Mouse (Mus musculus) megakaryocyte-erythroid progenitor cell, adult 5-6 weeks (primary cell): Measurements from ENCODE around the gene Tead2. TPM values are rescaled to one million over a fixed set of nuclear protein-coding genes. Genes with fewer than 3 reads are reported as not detected.
"Not testable (repeated sequence)": the region's sequence is repeated elsewhere in the genome, so short reads cannot be mapped to it uniquely, and the experiment has no call there.

Experiments used
- ATAC-seq: replicated peaks from 2 replicates; pipeline ENCODE4 v1.8.0; 2016; ENCODE audit warnings: mild to moderate bottlenecking, inconsistent platforms; ENCODE audit not compliant: severe bottlenecking, poor library complexity, low FRiP score, low TSS enrichment
- total RNA-seq, 2 experiments: library from RNA; stranded (forward) in 1 of 2; stranded (reverse) in 1 of 2; fragments of 200-1000, 215-1000 nt in 1 of 2; fragments of >200 nt in 1 of 2; fragmentation: Nextera tagmentation in 1 of 2; gene quantifications; 2 replicates each; pipeline ENCODE4 v1.2.3; 2014 to 2017

The Tead2 gene
- total RNA-seq (2014; fragmentation: Nextera tagmentation) (not detected in 2 replicates), total RNA-seq (2017) (not detected in 2 replicates)

DNA sequence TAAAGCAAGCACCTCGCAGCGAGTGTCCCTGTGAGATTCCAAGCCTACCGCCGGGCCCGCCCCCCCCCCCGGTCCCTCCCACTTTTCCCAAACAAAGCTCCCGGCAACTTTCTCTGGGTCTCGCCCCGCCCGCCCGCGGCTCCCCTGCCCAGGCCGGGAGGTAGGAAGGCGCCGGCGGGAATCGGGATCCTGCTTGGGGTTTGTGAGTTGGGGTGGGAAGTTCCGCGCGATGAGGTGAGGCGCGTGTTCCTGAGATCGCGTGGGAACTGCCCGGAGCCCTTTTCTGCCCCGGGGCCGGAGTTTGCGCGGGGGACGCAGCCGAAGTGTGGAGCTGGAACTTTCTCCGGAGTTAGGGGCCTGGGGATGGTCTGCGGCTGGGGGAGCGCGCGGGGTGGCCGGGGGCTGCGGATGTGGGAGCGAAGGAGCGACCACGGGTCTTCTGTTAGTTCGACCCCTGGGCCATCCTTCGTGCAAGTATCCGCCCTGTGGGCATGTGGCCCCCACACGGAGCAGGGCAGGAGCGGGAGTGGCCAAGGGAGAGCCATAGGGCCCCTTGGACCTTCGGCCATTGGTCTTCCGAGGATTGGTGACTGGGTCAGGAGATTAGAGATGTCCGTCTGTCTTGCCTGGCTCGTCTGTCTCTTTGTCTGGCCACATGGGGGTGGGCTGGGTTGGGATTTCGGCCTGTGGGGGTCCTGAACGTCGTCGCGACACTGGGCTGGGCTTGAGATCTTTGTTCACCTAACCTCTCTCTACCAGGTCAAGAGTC is at the start of gene Tead2:
Gene Tead2, plus strand, starts transcription at position 81 of the 769 bp plus-strand sequence.
- ATAC-seq = no peak

DNA sequence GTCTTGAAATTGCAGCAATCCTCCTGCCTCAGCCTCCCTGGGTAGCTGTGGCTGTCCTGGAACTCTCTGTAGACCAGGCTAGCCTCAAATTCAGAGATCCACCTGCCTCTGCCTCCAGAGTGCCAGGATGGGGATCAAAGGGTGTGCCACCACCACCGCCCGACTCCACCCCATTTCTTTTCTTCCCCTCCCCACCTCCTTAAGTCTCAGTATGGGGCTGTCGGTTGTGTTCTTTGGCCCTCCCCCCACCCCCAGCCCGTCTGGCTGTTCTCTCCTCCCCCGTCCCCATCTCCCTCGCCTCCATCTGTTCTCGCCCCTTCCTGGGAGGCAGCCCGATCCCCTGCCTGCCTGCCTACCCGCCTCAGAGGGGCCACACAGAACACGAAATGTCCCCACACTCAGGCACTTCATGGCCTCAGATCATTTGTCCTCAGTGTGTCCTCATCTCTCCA is 48.6 kb upstream of the Tead2 start:
- ATAC-seq = no peak

DNA sequence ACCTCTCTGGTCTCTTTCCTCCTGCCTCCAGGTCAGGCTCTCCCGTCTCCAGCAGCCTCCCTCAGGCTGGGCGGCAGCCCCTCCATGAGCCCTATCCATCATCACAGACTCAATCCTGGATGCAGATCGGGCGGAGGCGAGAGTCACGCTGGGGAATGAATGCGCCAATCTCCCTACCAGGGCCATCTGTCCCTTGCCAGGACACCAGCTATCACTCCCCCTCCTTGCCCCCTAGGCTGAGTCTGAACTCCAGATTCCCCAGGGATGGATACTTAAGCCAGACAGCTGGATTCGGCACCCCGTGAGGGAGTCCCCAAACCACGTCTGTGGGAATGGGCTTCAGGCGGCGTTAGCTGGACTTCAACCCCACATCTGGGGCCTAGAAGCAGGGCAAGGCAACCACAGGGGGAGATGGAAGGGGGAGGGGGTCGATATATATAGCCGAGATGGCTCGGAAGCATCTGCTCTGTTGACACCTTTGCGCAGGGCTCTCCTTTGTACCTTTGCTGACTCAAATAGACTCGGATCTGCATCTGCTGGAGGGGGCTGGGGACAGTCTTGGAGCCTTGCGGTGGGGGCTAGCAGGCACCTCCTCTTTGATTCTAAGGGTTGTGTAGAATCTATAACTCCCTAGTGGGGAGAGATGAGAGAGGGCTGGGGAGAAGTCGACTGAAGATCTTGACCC is 47.6 kb upstream of the Tead2 start:
- ATAC-seq = no peak

DNA sequence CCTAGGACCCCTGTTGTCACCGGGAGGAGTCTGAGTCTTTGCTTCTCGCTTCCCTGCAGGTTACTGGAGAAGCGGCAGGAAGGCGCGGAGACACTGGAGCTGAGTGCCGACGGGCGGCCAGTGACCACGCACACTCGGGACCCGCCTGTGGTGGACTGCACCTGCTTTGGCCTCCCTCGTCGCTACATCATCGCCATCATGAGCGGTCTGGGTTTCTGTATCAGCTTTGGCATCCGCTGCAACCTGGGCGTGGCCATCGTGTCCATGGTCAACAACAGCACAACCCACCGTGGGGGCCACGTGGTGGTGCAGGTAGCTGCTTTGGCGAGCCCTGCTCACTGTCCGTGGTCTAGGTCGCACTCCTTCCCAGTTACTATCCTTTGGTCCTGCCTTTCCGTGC is 46.9 kb upstream of the Tead2 start:
- ATAC-seq = no peak

GRCm38 (mm10) chr7:45169495-45169894 is 46.1 kb upstream of the Tead2 start:
- ATAC-seq = no peak

DNA sequence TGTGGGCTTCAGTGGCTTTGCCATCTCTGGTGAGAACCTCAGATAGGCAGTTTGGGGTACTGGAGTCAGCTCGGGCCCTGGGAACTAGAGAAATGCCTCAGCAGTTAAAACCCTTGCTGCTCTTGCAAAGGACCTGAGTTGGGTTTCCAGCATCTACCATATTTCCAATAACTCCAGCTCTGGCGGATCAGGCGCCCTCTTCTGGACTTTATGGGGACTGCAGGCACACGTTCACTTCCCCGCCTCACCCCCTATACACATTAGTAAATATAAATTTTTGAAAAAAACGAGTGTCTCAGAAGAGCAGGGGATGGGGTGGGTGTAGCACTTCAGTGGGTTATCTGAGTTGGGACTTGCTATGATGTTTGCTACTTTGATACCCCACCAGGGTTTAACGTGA is 42.6 kb upstream of the Tead2 start:
- ATAC-seq = peak; percentile 10; the same call in 1 of the 2 replicates

DNA sequence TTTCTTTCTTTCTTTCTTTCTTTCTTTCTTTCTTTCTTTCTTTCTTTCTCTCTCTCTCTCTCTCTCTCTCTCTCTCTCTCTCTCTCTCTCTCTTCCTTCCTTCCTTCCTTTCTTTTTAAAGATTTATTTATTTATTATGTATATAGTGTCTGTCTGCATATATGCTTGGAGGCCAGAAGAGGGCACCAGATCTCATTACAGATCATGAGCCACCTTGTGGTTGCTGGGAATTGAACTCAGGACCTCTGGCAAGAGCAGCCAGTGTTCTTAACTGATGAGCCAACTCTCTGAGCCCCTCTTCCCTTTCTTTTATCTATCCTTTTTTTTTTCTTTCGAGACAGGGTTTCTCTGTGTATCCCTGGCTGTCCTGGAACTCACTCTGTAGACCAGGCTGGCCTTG is 41.8 kb upstream of the Tead2 start:
- ATAC-seq = not testable (repeated sequence)

DNA sequence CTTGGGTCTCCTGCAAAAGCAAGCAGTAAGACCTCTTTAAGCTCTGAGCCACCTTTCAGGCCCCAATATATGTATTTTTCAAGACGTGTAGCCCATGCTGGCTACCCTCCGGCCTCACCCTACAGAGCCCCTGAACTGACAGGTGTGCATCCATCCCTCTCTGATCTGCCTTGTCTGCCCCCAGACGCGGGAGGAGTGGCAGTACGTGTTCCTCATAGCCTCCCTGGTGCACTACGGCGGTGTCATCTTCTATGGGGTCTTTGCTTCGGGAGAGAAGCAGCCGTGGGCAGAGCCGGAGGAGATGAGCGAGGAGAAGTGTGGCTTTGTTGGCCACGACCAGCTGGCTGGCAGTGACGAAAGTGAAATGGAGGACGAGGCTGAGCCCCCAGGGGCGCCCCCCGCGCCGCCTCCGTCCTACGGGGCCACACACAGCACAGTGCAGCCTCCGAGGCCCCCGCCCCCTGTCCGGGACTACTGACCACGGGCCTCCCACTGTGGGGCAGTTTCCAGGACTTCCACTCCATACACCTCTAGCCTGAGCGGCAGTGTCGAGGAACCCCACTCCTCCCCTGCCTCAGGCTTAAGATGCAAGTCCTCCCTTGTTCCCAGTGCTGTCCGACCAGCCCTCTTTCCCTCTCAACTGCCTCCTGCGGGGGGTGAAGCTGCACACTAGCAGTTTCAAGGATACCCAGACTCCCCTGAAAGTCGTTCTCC is 40.8 kb upstream of the Tead2 start:
- ATAC-seq = no peak

- ATAC-seq = no peak
Measured at GRCm38 (mm10) chr7:45175398-45175797, 40.2 kb upstream of the Tead2 start.

DNA sequence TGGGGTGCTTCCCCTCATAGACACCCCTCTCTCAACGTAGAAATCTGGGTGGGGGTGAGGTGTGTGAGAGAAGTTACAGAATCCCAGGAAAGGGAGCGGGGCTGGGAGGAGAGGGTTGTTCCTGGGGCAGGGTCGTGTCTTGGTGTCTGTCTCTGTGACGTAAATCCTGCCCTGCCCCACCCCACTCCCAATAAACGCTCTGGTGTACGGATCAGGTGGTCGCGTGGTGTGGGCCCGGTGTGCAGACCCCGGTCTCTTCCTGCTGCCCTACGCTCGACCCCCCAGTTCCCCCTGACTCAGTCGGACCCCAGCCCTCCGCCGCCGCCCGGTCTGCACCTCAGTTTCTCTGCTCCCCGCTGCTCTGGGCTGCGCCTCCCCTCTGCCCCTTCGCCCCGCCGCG is 39.6 kb upstream of the Tead2 start:
- no peak for ATAC-seq

GRCm38 (mm10) chr7:45176356-45176755 is 39.2 kb upstream of the Tead2 start:
- no peak for ATAC-seq

GRCm38 (mm10) chr7:45178550-45178949 is 37.0 kb upstream of the Tead2 start:
- ATAC-seq = no peak

DNA sequence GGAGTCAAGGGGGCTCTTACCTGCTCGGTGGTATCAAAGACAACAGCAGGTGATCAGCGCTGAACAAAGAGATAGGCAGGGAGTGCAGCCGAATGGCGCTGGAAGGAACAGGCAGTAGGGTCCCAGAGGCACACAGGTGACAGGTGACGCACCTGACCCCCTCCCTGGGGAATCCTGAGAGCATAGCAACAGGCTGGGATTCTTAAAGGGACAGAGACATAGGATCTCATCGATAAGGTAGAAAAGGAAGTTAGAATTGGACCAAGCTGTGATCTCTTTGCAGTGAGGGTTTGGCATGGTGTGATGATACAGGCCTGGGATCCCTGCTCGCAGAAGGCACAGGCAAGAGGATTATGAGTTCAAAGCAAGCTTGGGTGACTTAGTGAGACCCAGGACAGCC is 36.1 kb upstream of the Tead2 start, which contains the start of gene Gfy:
Gene Gfy, minus strand, starts transcription at position 101 of the 400 bp plus-strand sequence.
- ATAC-seq = no peak

DNA sequence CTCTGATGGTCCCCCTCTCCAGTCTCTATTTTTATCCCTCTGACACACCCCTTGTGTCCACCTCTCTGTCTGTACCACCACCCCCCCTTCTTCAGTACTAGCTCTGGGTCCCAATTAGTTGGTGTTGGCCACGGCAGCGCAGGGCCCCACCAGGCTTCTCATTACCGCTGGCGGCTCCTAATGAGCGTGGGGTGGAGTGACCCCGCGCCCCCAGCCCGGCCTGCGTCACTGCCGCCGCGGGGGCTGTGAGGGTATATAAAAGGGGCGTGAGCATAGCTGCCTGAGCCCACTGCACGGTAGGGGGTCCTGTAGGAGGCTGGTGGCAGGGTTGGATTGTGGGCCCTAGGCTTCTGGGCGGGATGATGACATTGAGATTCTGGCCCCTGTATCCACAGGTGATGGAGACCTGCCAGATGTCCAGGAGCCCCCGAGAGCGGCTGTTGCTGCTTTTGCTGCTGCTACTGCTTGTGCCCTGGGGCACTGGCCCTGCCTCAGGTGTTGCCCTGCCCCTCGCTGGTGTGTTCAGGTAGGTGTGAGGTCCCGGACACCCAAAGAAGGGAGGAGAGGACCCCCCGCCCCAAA is 34.6 kb upstream of the Tead2 start, which contains the start of gene Pth2:
Gene Pth2, plus strand, starts transcription at position 100 of the 582 bp plus-strand sequence.
- ATAC-seq = no peak

DNA sequence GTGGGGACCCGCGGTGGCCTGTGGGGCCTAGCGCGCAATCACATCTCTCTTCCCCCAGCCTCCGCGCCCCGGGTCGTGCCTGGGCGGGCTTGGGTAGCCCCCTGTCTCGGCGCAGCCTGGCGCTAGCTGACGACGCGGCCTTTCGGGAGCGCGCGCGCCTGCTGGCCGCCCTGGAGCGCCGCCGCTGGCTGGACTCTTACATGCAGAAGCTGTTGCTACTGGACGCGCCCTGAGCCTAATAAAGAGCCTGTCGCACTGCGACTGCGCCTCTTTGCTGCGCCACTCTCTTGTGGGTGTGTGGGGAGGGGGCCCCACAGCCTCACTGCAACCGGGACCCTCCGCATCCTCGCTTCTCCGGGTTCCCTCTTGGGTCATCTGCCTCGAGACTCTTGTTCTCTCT is 34.0 kb upstream of the Tead2 start:
- peak; percentile 11; the same call in 1 of the 2 replicates for ATAC-seq

- peak; percentile 93 for ATAC-seq
Measured at GRCm38 (mm10) chr7:45182199-45182601, 33.4 kb upstream of the Tead2 start.

DNA sequence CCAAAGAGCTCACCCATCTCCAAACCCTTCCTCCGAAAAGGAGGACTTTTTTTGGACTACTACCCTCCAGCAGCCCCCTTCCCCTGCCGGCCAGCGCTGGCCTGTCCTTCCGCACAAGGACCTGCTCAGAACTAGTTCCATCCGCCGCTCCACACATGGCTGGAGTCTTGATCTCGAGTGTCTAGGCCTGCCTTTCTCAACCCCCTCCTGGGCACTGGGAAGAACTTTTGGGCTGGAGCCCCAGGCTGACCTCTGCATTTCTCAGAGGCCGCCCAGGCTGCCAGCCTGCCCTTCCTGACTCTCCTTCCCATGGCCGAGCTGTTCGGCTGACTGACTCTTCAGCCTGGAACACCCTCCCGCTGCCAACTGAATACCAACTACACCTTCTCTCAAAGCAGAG is 32.9 kb upstream of the Tead2 start:
- ATAC-seq = no peak

- ATAC-seq = no peak
Measured at GRCm38 (mm10) chr7:45183672-45184071, 31.9 kb upstream of the Tead2 start.

GRCm38 (mm10) chr7:45185921-45186320 is 29.6 kb upstream of the Tead2 start:
- no peak for ATAC-seq

DNA sequence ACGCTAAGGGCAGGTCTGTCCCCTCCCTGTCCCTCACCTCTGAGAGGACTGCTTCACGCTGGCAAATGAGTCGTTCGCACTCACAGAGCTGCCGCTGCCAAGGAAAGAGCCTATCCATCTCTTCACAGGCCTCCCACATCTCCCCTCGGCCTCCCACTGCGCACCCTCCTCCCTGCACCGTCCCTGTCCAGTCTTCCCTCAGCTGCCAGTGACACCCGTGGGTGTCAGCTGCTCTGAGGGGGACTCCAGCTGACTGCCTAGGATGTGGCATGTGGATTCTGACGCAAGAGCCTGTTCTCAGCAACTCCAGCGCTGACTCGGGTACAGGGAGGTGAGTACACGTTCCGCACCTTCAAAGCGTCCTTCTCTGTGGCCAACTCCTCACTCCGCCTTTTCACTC is 26.0 kb upstream of the Tead2 start:
- ATAC-seq = no peak
